Mouse (Mus musculus): Measurements from ENCODE around the gene Setd1a. TPM values are rescaled to one million over a fixed set of nuclear protein-coding genes. Genes with fewer than 3 reads are reported as not detected.

Gene Setd1a
- polyA plus RNA-seq, 1 experiment from 2014 or later: 12.1 TPM

DNA sequence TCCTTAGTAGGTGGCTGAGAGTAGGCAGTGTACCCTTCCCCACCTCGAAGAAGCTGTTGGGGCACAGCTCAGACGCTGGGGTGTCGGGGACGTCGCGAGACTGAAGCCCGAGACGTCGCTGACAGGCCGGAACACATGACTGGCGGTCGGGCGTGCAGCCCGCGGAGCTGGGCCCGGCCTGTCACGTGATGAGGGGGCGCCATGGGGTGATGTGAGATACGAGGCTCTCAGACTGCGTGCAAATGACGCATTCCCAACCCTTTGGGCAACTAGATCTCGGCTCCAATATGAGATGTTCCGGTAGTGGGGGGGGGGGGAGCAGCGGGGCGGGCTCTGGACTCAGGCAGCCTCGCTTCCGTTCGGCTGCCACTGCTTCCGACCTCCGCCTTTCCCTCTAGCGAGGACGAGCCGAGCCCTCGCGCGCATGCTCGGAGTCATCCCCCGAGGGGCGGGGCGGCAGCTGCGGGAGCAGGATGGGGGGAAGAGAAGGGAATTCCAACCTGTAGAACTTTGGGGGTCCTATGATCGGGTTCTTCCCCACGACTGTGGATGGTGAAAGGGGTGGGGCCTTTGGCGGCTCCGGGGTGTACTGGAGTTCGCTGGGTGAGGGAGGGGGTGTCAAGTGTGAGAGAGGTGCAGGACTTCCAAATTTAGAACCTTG, 65.0 kb downstream of the Setd1a start:
- Histone ChIP-seq H3K4me2 (peak overlapping the region; percentile 83), H3K27ac (ENCODE audit: poor library complexity, severe bottlenecking) (peak overlapping the region; percentile 93), H3K36me3 (peaks cover 28% of the 10 kb centered on the region), H3K27me3 (replicated peaks) (no peaks in the 10 kb centered on the region), H3K9ac (peak overlapping the region; percentile 89), H3K4me3 (peak overlapping the region; percentile 89), H3K4me1 (replicated peaks) (peaks cover 11% of the 10 kb centered on the region), H3K9me3 (replicated peaks) (no peaks in the 10 kb centered on the region)
- under 1% methylated on average over 45 of the region's 46 CpGs for WGBS
- peak; percentile 93 for ATAC-seq (ENCODE audit: insufficient number of reproducible peaks, low FRiP score)

DNA sequence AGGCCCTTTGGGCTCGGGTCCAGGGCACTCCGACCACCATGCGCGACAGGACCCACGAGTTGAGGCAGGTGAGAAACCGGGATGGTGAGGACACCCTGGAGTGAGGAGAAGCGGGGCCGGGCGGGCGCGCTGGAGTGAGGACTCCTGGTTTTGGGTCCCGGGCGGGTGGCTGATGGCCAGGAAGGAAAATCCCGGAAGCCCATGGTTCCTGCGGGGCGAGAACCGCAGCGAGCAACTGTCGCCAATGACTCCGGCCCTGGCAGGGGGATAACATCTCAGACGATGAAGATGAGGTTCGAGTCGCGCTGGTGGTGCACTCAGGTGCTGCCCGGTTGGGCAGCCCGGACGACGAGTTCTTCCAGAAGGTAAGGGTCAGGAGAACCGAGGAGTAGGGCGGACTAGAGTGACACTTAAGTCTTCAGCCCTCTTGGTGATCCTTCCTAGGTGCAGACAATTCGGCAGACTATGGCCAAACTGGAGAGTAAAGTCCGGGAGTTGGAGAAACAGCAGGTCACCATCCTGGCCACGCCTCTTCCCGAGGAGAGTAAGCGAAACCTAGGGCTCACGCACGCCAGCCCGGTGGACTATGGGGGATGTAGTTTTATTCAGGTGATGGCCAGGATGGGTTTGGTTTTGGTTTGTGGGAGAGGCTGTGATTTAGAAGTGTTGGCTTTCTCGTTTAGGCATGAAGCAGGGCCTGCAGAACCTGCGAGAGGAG, 65.7 kb downstream of the Setd1a start:
- peak overlapping the region; percentile 83 for H3K4me2 ChIP-seq
- peaks cover 11% of the 10 kb centered on the region for H3K4me1 ChIP-seq (replicated peaks)
- H3K27me3 ChIP-seq (replicated peaks): no peaks in the 10 kb centered on the region
- no peaks in the 10 kb centered on the region for H3K9me3 ChIP-seq (replicated peaks)
- peak; percentile 66 for ATAC-seq (ENCODE audit: insufficient number of reproducible peaks, low FRiP score)
- peaks cover 35% of the 10 kb centered on the region for H3K36me3 ChIP-seq
- WGBS: under 1% methylated on average over 40 of the region's 40 CpGs
- H3K27ac ChIP-seq (ENCODE audit: poor library complexity, severe bottlenecking): peak overlapping the region; percentile 93
- H3K9ac ChIP-seq: peak overlapping the region; percentile 89
- H3K4me3 ChIP-seq: peak overlapping the region; percentile 89

Other genes starting within 250 kb of the Setd1a start
- gene Tmem265, start 215.3 kb upstream of the Setd1a start, polyA plus RNA-seq (2016; fragmentation: Nextera tagmentation; extraction: Ambion mirVana): 1.4 and 3.1 TPM in 2 replicates
- gene Phkg2, start 203.3 kb upstream of the Setd1a start, polyA plus RNA-seq (2016; fragmentation: Nextera tagmentation; extraction: Ambion mirVana): 34.1 and 35.9 TPM in 2 replicates
- 8.7 and 9.8 TPM in 2 replicates for gene Ccdc189, start 188.1 kb upstream of the Setd1a start, polyA plus RNA-seq (2016; fragmentation: Nextera tagmentation; extraction: Ambion mirVana)
- 38.8 and 40.0 TPM in 2 replicates for gene Rnf40, start 187.9 kb upstream of the Setd1a start, polyA plus RNA-seq (2016; fragmentation: Nextera tagmentation; extraction: Ambion mirVana)
- gene Zfp629, start 160.9 kb upstream of the Setd1a start, polyA plus RNA-seq (2016; fragmentation: Nextera tagmentation; extraction: Ambion mirVana): 12.7 and 13.7 TPM in 2 replicates
- 43.3 and 49.5 TPM in 2 replicates for gene Bcl7c, start 67.7 kb upstream of the Setd1a start, polyA plus RNA-seq (2016; fragmentation: Nextera tagmentation; extraction: Ambion mirVana)
- 4.3 and 5.1 TPM in 2 replicates for gene Ctf1, start 63.9 kb upstream of the Setd1a start, polyA plus RNA-seq (2016; fragmentation: Nextera tagmentation; extraction: Ambion mirVana)
- gene Ctf2, start 44.5 kb upstream of the Setd1a start, polyA plus RNA-seq (2016; fragmentation: Nextera tagmentation; extraction: Ambion mirVana): 0.10 TPM in 1 of 2 replicates, not detected in the other
- 3.4 and 3.7 TPM in 2 replicates for gene Fbxl19, start 32.1 kb upstream of the Setd1a start, polyA plus RNA-seq (2016; fragmentation: Nextera tagmentation; extraction: Ambion mirVana)
- gene Orai3, start 6.9 kb upstream of the Setd1a start, polyA plus RNA-seq (2016; fragmentation: Nextera tagmentation; extraction: Ambion mirVana): 13.3 and 14.6 TPM in 2 replicates
- gene Gm49388, start 8.9 kb downstream of the Setd1a start, polyA plus RNA-seq (2016; fragmentation: Nextera tagmentation; extraction: Ambion mirVana): not detected in 2 replicates
- 19.0 and 21.1 TPM in 2 replicates for gene Hsd3b7, start 23.9 kb downstream of the Setd1a start, polyA plus RNA-seq (2016; fragmentation: Nextera tagmentation; extraction: Ambion mirVana)
- gene Stx4a, start 47.6 kb downstream of the Setd1a start, polyA plus RNA-seq (2016; fragmentation: Nextera tagmentation; extraction: Ambion mirVana): 44.7 and 47.4 TPM in 2 replicates
- 1.5 and 2.2 TPM in 2 replicates for gene Stx1b, start 47.9 kb downstream of the Setd1a start, polyA plus RNA-seq (2016; fragmentation: Nextera tagmentation; extraction: Ambion mirVana)
- gene Zfp646, start 99.6 kb downstream of the Setd1a start, polyA plus RNA-seq (2016; fragmentation: Nextera tagmentation; extraction: Ambion mirVana): 11.5 and 12.9 TPM in 2 replicates
- 11.4 and 13.0 TPM in 2 replicates for gene Zfp668, start 100.2 kb downstream of the Setd1a start, polyA plus RNA-seq (2016; fragmentation: Nextera tagmentation; extraction: Ambion mirVana)
- 1.5 and 1.7 TPM in 2 replicates for gene Prss53, start 114.3 kb downstream of the Setd1a start, polyA plus RNA-seq (2016; fragmentation: Nextera tagmentation; extraction: Ambion mirVana)
- not detected in 2 replicates for gene Gm21974, start 118.8 kb downstream of the Setd1a start, polyA plus RNA-seq (2016; fragmentation: Nextera tagmentation; extraction: Ambion mirVana)
- gene Vkorc1, start 118.9 kb downstream of the Setd1a start, polyA plus RNA-seq (2016; fragmentation: Nextera tagmentation; extraction: Ambion mirVana): 86.6 and 106 TPM in 2 replicates
- 129 and 142 TPM in 2 replicates for gene Bckdk, start 127.4 kb downstream of the Setd1a start, polyA plus RNA-seq (2016; fragmentation: Nextera tagmentation; extraction: Ambion mirVana)
- 27.5 and 29.0 TPM in 2 replicates for gene Kat8, start 135.8 kb downstream of the Setd1a start, polyA plus RNA-seq (2016; fragmentation: Nextera tagmentation; extraction: Ambion mirVana)
- 0.59 and 0.96 TPM in 2 replicates for gene Prss8, start 153.4 kb downstream of the Setd1a start, polyA plus RNA-seq (2016; fragmentation: Nextera tagmentation; extraction: Ambion mirVana)
- 8.3 and 10.0 TPM in 2 replicates for gene Prss36, start 170.1 kb downstream of the Setd1a start, polyA plus RNA-seq (2016; fragmentation: Nextera tagmentation; extraction: Ambion mirVana)
- 331 and 335 TPM in 2 replicates for gene Fus, start 190.8 kb downstream of the Setd1a start, polyA plus RNA-seq (2016; fragmentation: Nextera tagmentation; extraction: Ambion mirVana)
- 28.3 and 31.1 TPM in 2 replicates for gene Pycard, start 217.2 kb downstream of the Setd1a start, polyA plus RNA-seq (2016; fragmentation: Nextera tagmentation; extraction: Ambion mirVana)
- gene Trim72, start 227.3 kb downstream of the Setd1a start, polyA plus RNA-seq (2016; fragmentation: Nextera tagmentation; extraction: Ambion mirVana): 0.86 and 1.2 TPM in 2 replicates

Data from heart, embryonic 12.5 days (tissue).